Mouse (Mus musculus) megakaryocyte, embryonic 14.5 days (primary cell): ENCODE results near the gene Mrpl54.

ENCODE experiments used
- FLI1 ChIP-seq: IDR thresholded peaks from 2 replicates; pipeline ENCODE4 v1.6.1; 2012; ENCODE audit warnings: low read length, inconsistent platforms, mixed read lengths
- GATA1 ChIP-seq: IDR thresholded peaks from 3 replicates; pipeline ENCODE4 v1.6.1; 2012; ENCODE audit warnings: mixed read lengths, low read length, inconsistent platforms, borderline replicate concordance

DNA sequence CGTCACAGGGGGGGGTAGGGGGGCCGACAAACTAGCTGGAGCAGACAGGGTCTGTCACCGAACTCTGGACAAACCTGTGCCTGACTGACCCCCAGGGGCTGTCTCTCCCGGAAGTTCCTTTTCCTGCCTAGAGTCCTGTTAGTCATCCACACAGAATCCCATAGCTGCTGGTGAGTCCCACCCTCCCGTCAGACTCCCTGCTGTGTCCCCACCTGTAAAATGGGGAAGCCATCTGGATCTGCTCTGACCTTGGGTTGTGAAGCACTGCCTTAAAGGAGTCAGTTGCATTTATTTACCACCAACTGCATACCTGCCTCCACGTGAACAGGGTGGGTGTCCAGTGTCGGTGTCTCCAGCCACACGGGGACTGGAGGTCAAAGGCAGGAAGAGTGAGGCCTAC is 27.7 kb upstream of the Mrpl54 start:
- TF ChIP-seq GATA1 (no peak), FLI1 (no peak)
